Mouse (Mus musculus) lung, adult 2 months (tissue): ENCODE results near the gene Defb33.

ENCODE experiments used
- CTCF ChIP-seq: fragments of 200-500 bp; IDR thresholded peaks from 2 replicates; pipeline ENCODE4 v1.5.1; 2011; ENCODE audit warnings: mild to moderate bottlenecking, low read length, control low read depth; ENCODE audit not compliant: insufficient read depth
- POLR2A ChIP-seq: fragments of 200-500 bp; IDR thresholded peaks from 2 replicates; pipeline ENCODE4 v1.6.1; 2011; ENCODE audit warnings: low read depth, mild to moderate bottlenecking, control low read depth, low read length, borderline replicate concordance; ENCODE audit errors: extremely low read depth

GRCm38 (mm10) chr8:20902527-20902926 lies 10.1 kb downstream of the Defb33 start, which contains the start of gene Gm15056:
- TF ChIP-seq POLR2A, result no peak
- no peak for TF ChIP-seq CTCF
